Mouse (Mus musculus): ENCODE results near the gene Asic2. TPM values are rescaled to one million over a fixed set of nuclear protein-coding genes. Genes with fewer than 3 reads are reported as not detected.

Gene Asic2
- polyA plus RNA-seq, 2 experiments = 0.01 to 0.04 TPM

- no peaks in the 10 kb centered on the region for H3K27me3 ChIP-seq (ENCODE audit: control insufficient read depth, insufficient read depth, low read length)
- no peaks in the 10 kb centered on the region for H3K36me3 ChIP-seq (replicated peaks; ENCODE audit: control insufficient read depth, insufficient read depth, low read depth)
- WGBS (ENCODE audit: insufficient replicate concordance) = 82% methylated on average over 6 of the region's 6 CpGs
- H3K4me3 ChIP-seq (ENCODE audit: insufficient read depth in 1 of 2, low read depth in 2 of 2, low read length in 2 of 2) = no peak overlapping the region
- TF ChIP-seq EP300 (IDR thresholded peaks at IDR 0.05; ENCODE audit: low read depth) = no peak
- no peak for TF ChIP-seq CTCF (IDR thresholded peaks at IDR 0.05; ENCODE audit: low read depth)
- no peak overlapping the region for H3K4me2 ChIP-seq (ENCODE audit: low read depth)
- ATAC-seq (ENCODE audit: insufficient read depth) (no peak), DNase-seq (ENCODE audit: low read depth in 3 of 3, low spot score in 3 of 3) (no peak)
- H3K27ac ChIP-seq = no peak overlapping the region
- H3K9me3 ChIP-seq (ENCODE audit: control insufficient read depth, low read length) = no peaks in the 10 kb centered on the region
- H3K4me1 ChIP-seq (replicated peaks; ENCODE audit: control insufficient read depth in 2 of 2, insufficient read depth in 2 of 2, low read length in 1 of 2) = no peaks in the 10 kb centered on the region
- H3K9ac ChIP-seq (replicated peaks) = no peak overlapping the region
Measured at GRCm38 (mm10) chr11:81013501-81013900, 954.8 kb downstream of the Asic2 start.

- no peaks in the 10 kb centered on the region for H3K9me3 ChIP-seq (ENCODE audit: control insufficient read depth, low read length)
- no peak for TF ChIP-seq CTCF (IDR thresholded peaks at IDR 0.05; ENCODE audit: low read depth)
- no peak for TF ChIP-seq EP300 (IDR thresholded peaks at IDR 0.05; ENCODE audit: low read depth)
- H3K4me2 ChIP-seq (ENCODE audit: low read depth) = no peak overlapping the region
- H3K4me1 ChIP-seq (replicated peaks; ENCODE audit: control insufficient read depth in 2 of 2, insufficient read depth in 2 of 2, low read length in 1 of 2) = no peaks in the 10 kb centered on the region
- DNase-seq (ENCODE audit: low read depth in 3 of 3, low spot score in 3 of 3) = no peak
- H3K36me3 ChIP-seq (replicated peaks; ENCODE audit: control insufficient read depth, insufficient read depth, low read depth) = no peaks in the 10 kb centered on the region
- 58% methylated on average over 7 of the region's 7 CpGs for WGBS (ENCODE audit: insufficient replicate concordance)
- no peak overlapping the region for H3K9ac ChIP-seq (replicated peaks)
- H3K27ac ChIP-seq = no peak overlapping the region
- ATAC-seq (ENCODE audit: insufficient read depth) = no peak
- H3K4me3 ChIP-seq (ENCODE audit: insufficient read depth in 1 of 2, low read depth in 2 of 2, low read length in 2 of 2) = no peak overlapping the region
- H3K27me3 ChIP-seq (ENCODE audit: control insufficient read depth, insufficient read depth, low read length) = no peaks in the 10 kb centered on the region
Measured at GRCm38 (mm10) chr11:81010766-81011165, 957.5 kb downstream of the Asic2 start.

GRCm38 (mm10) chr11:81009366-81009765 lies 958.9 kb downstream of the Asic2 start:
- Histone ChIP-seq H3K9me3 (ENCODE audit: control insufficient read depth, low read length) (no peaks in the 10 kb centered on the region), H3K27me3 (ENCODE audit: control insufficient read depth, insufficient read depth, low read length) (no peaks in the 10 kb centered on the region), H3K4me1 (replicated peaks; ENCODE audit: control insufficient read depth in 2 of 2, insufficient read depth in 2 of 2, low read length in 1 of 2) (no peaks in the 10 kb centered on the region), H3K9ac (replicated peaks) (no peak overlapping the region), H3K27ac (no peak overlapping the region), H3K36me3 (replicated peaks; ENCODE audit: control insufficient read depth, insufficient read depth, low read depth) (no peaks in the 10 kb centered on the region), H3K4me2 (ENCODE audit: low read depth) (no peak overlapping the region), H3K4me3 (ENCODE audit: insufficient read depth in 1 of 2, low read depth in 2 of 2, low read length in 2 of 2) (no peak overlapping the region)
- DNase-seq (ENCODE audit: low read depth in 3 of 3, low spot score in 3 of 3) (no peak), ATAC-seq (ENCODE audit: insufficient read depth) (no peak)
- 74% methylated on average over 12 of the region's 12 CpGs for WGBS (ENCODE audit: insufficient replicate concordance)
- TF ChIP-seq EP300 (IDR thresholded peaks at IDR 0.05; ENCODE audit: low read depth) (no peak), CTCF (IDR thresholded peaks at IDR 0.05; ENCODE audit: low read depth) (no peak)

GRCm38 (mm10) chr11:81005831-81006230 lies 962.4 kb downstream of the Asic2 start:
- WGBS (ENCODE audit: insufficient replicate concordance) = 45% methylated on average over 2 of the region's 2 CpGs
- Histone ChIP-seq H3K36me3 (replicated peaks; ENCODE audit: control insufficient read depth, insufficient read depth, low read depth) (no peaks in the 10 kb centered on the region), H3K4me1 (replicated peaks; ENCODE audit: control insufficient read depth in 2 of 2, insufficient read depth in 2 of 2, low read length in 1 of 2) (no peaks in the 10 kb centered on the region), H3K27me3 (ENCODE audit: control insufficient read depth, insufficient read depth, low read length) (no peaks in the 10 kb centered on the region), H3K4me2 (ENCODE audit: low read depth) (no peak overlapping the region), H3K9me3 (ENCODE audit: control insufficient read depth, low read length) (no peaks in the 10 kb centered on the region), H3K27ac (no peak overlapping the region), H3K4me3 (ENCODE audit: insufficient read depth in 1 of 2, low read depth in 2 of 2, low read length in 2 of 2) (no peak overlapping the region), H3K9ac (replicated peaks) (no peak overlapping the region)
- no peak for ATAC-seq (ENCODE audit: insufficient read depth)
- DNase-seq (ENCODE audit: low read depth in 3 of 3, low spot score in 3 of 3) = no peak
- TF ChIP-seq EP300 (IDR thresholded peaks at IDR 0.05; ENCODE audit: low read depth) = no peak
- no peak for TF ChIP-seq CTCF (IDR thresholded peaks at IDR 0.05; ENCODE audit: low read depth)

- no peaks in the 10 kb centered on the region for H3K36me3 ChIP-seq (replicated peaks; ENCODE audit: control insufficient read depth, insufficient read depth, low read depth)
- no peaks in the 10 kb centered on the region for H3K27me3 ChIP-seq (ENCODE audit: control insufficient read depth, insufficient read depth, low read length)
- no peaks in the 10 kb centered on the region for H3K9me3 ChIP-seq (ENCODE audit: control insufficient read depth, low read length)
- 63% methylated on average over 10 of the region's 10 CpGs for WGBS (ENCODE audit: insufficient replicate concordance)
- H3K4me3 ChIP-seq (ENCODE audit: insufficient read depth in 1 of 2, low read depth in 2 of 2, low read length in 2 of 2) = no peak overlapping the region
- H3K4me1 ChIP-seq (replicated peaks; ENCODE audit: control insufficient read depth in 2 of 2, insufficient read depth in 2 of 2, low read length in 1 of 2) = no peaks in the 10 kb centered on the region
- no peak overlapping the region for H3K27ac ChIP-seq
- TF ChIP-seq EP300 (IDR thresholded peaks at IDR 0.05; ENCODE audit: low read depth) (no peak), CTCF (IDR thresholded peaks at IDR 0.05; ENCODE audit: low read depth) (no peak)
- no peak overlapping the region for H3K4me2 ChIP-seq (ENCODE audit: low read depth)
- no peak for DNase-seq (ENCODE audit: low read depth in 3 of 3, low spot score in 3 of 3)
- no peak overlapping the region for H3K9ac ChIP-seq (replicated peaks)
- no peak for ATAC-seq (ENCODE audit: insufficient read depth)
Measured at GRCm38 (mm10) chr11:81002769-81003430, 965.4 kb downstream of the Asic2 start.
